Mouse (Mus musculus): ENCODE results near the gene Cnot10.

DNA sequence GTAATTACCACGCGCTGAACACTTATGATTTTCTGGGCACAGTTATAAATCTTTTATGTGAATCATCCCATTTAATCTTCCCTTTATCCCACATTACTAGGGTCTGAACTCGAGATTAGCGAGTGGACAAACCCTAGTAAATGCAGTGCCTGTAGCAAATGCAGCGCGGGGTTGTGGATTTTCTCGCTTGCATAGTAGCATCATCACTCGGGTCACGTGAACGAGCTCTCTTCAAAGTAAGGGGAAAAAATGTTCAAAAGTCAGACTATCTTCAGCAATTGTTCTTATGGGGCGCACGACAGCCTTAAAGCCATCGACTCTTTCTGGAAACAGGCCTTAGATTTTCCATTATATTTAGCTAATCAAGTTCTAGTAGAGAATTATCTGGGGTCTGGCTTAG, 47.7 kb upstream of the Cnot10 start:
- no peak for TF ChIP-seq CTCF (IDR thresholded peaks at IDR 0.05; ENCODE audit: extremely low read depth, insufficient read length, insufficient replicate concordance, low read depth, low read length)
- TF ChIP-seq POLR2A (IDR thresholded peaks at IDR 0.05; ENCODE audit: low read depth, low read length): no peak
